Mouse (Mus musculus): ENCODE results near the gene Cecr2.

Cecr2 gene

GRCm38 (mm10) chr6:120665816-120666760 is at the start of gene Cecr2:
Cecr2 (plus strand) TSS chr6:120666369.
- WGBS = 2% methylated on average over 120 of the region's 127 CpGs

- WGBS = 66% methylated on average over 5 of the region's 5 CpGs
Observed at GRCm38 (mm10) chr6:120617586-120617985, 48.6 kb upstream of the Cecr2 start.

- WGBS = 82% methylated on average over 4 of the region's 4 CpGs
Observed at GRCm38 (mm10) chr6:120618518-120619402, 47.4 kb upstream of the Cecr2 start.

GRCm38 (mm10) chr6:120620193-120620592 is 46.0 kb upstream of the Cecr2 start:
- WGBS = 90% methylated on average over 3 of the region's 3 CpGs

- 78% methylated on average over 8 of the region's 8 CpGs for WGBS
Observed at GRCm38 (mm10) chr6:120625081-120625480, 41.1 kb upstream of the Cecr2 start.

GRCm38 (mm10) chr6:120627096-120627495 is 39.1 kb upstream of the Cecr2 start:
- 57% methylated on average over 2 of the region's 2 CpGs for WGBS

GRCm38 (mm10) chr6:120628963-120629362 is 37.2 kb upstream of the Cecr2 start:
- WGBS = 45% methylated on average over 2 of the region's 2 CpGs

GRCm38 (mm10) chr6:120635391-120636028 is 30.7 kb upstream of the Cecr2 start:
- WGBS = 88% methylated on average over 8 of the region's 8 CpGs

- 70% methylated on average over 4 of the region's 4 CpGs for WGBS
Observed at GRCm38 (mm10) chr6:120639547-120639946, 26.6 kb upstream of the Cecr2 start.

- WGBS = 84% methylated on average over 11 of the region's 11 CpGs
Observed at GRCm38 (mm10) chr6:120641866-120642378, 24.2 kb upstream of the Cecr2 start.

- WGBS = 86% methylated on average over 7 of the region's 7 CpGs
Observed at GRCm38 (mm10) chr6:120643776-120644175, 22.4 kb upstream of the Cecr2 start.

GRCm38 (mm10) chr6:120644346-120645299 is 21.5 kb upstream of the Cecr2 start:
- 58% methylated on average over 23 of the region's 23 CpGs for whole genome bisulfite sequencing

- WGBS = 100% methylated on average over 4 of the region's 4 CpGs
Observed at GRCm38 (mm10) chr6:120647246-120648028, 18.7 kb upstream of the Cecr2 start.

- WGBS = 84% methylated on average over 5 of the region's 5 CpGs
Observed at GRCm38 (mm10) chr6:120648205-120648604, 18.0 kb upstream of the Cecr2 start.

GRCm38 (mm10) chr6:120652666-120653065 is 13.5 kb upstream of the Cecr2 start:
- 69% methylated on average over 7 of the region's 7 CpGs for WGBS

GRCm38 (mm10) chr6:120655702-120656101 is 10.5 kb upstream of the Cecr2 start:
- WGBS = 90% methylated on average over 3 of the region's 3 CpGs

- 61% methylated on average over 7 of the region's 7 CpGs for WGBS
Observed at GRCm38 (mm10) chr6:120658848-120659247, 7.3 kb upstream of the Cecr2 start.

GRCm38 (mm10) chr6:120665415-120665815 is 754 bp upstream of the Cecr2 start:
- WGBS = under 1% methylated on average over 21 of the region's 21 CpGs

- under 1% methylated on average over 79 of the region's 87 CpGs for WGBS
Observed at GRCm38 (mm10) chr6:120666761-120667421, 722 bp downstream of the Cecr2 start.

Measured in cerebral cortex, adult 2 months (tissue).